Mouse (Mus musculus) G1E (cell line): ENCODE measurements around the gene Slc16a1.

ENCODE experiments used
- CTCF ChIP-seq: IDR thresholded peaks from 2 replicates; pipeline ENCODE4 v1.5.1; 2012; ENCODE audit warnings: low read depth, low read length, inconsistent platforms, mixed read lengths
- GATA1 ChIP-seq: IDR thresholded peaks from 2 replicates; pipeline ENCODE4 v1.6.1; 2012; ENCODE audit warnings: borderline replicate concordance, low read length, inconsistent platforms, mixed read lengths
- POLR2AphosphoS5 ChIP-seq: IDR thresholded peaks from 2 replicates; pipeline ENCODE4 v1.6.1; 2012; ENCODE audit warnings: low read depth, low read length, inconsistent platforms; ENCODE audit not compliant: insufficient replicate concordance
- TAL1 ChIP-seq: conservative IDR thresholded peaks from 2 replicates; pipeline ENCODE4 v1.6.1; 2012; ENCODE audit warnings: low read depth, low read length, inconsistent platforms, mixed read lengths

DNA sequence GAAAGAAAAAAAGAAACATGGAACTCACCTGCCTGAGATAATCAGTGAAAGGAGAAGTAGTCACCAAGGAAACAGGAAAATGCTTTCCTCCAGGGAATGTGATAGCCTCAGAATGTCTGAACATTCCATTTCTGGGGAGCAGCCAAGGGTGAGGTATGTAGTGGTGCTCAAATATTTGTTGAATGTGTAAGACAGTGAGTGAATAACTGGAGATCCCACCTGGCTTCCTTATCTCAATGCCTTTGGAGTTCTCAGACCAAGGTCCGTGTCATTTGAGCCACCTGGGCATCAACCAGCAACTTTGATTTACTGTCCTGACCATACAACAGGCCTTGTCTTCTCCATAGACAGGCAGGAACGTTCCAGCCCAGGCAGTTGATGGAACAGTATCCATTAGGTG, 68.0 kb downstream of the Slc16a1 start:
- TF ChIP-seq CTCF: no peak
- no peak for TF ChIP-seq TAL1
- TF ChIP-seq POLR2AphosphoS5: no peak
- no peak for TF ChIP-seq GATA1
